Mouse (Mus musculus) liver, embryonic 13.5 days (tissue): ENCODE measurements around the gene Lin7b. TPM values are rescaled to one million over a fixed set of nuclear protein-coding genes. Genes with fewer than 3 reads are reported as not detected.

Experiments used
- ATAC-seq: fragments of 200-750 bp; cut with Nextera tagmentation; 2 replicates; pipeline ENCODE4 v1.8.0; 2017; ENCODE audit warnings: low read depth, mild to moderate bottlenecking, moderate number of reproducible peaks, moderate library complexity
- DNase-seq: peaks from one replicate; pipeline ENCODE4 v3.0.0; 2022
- H3K27ac ChIP-seq: fragments of 300-500 bp; sonication (generic); 2 replicates; pipeline ENCODE4 v1.5.1; 2015; ENCODE audit warnings: moderate library complexity, mild to moderate bottlenecking, inconsistent platforms
- H3K27me3 ChIP-seq: fragments of 300-500 bp; sonication (generic); 2 replicates; pipeline ENCODE4 v1.6.1; 2015; ENCODE audit warnings: mild to moderate bottlenecking, inconsistent platforms
- H3K36me3 ChIP-seq: fragments of 300-500 bp; sonication (generic); 2 replicates; pipeline ENCODE4 v1.6.1; 2015; ENCODE audit warnings: mild to moderate bottlenecking, inconsistent platforms
- H3K4me1 ChIP-seq: fragments of 300-500 bp; sonication (generic); replicated peaks from 2 replicates; pipeline ENCODE4 v1.6.1; 2015; ENCODE audit warnings: inconsistent platforms
- H3K4me2 ChIP-seq: fragments of 300-500 bp; sonication (generic); 2 replicates; pipeline ENCODE4 v1.6.1; 2015; ENCODE audit warnings: inconsistent platforms, mild to moderate bottlenecking, moderate library complexity
- H3K4me3 ChIP-seq: fragments of 300-500 bp; sonication (generic); replicated peaks from 2 replicates; pipeline ENCODE4 v1.5.1; 2015; ENCODE audit warnings: mild to moderate bottlenecking, inconsistent platforms
- H3K9ac ChIP-seq: fragments of 300-500 bp; sonication (generic); 2 replicates; pipeline ENCODE4 v1.6.1; 2015; ENCODE audit warnings: mild to moderate bottlenecking, inconsistent platforms
- H3K9me3 ChIP-seq: fragments of 300-500 bp; sonication (generic); replicated peaks from 2 replicates; pipeline ENCODE4 v1.6.1; 2016; ENCODE audit warnings: inconsistent platforms
- WGBS: fragments of 180-500 bp; shearing (Covaris S2); methylation state at CpG from one replicate; pipeline ENCODE4 v1.1.7; 2015; ENCODE audit not compliant: insufficient replicate concordance; 5-methylcytosine and 5-hydroxymethylcytosine counted together
- polyA plus RNA-seq: library from polyadenylated mRNA; unstranded; fragments of >200 nt; fragmentation: Nextera tagmentation; extraction: Ambion mirVana; gene quantifications from 2 replicates; pipeline ENCODE4 v1.2.1, GENCODE M21; 2015

The Lin7b gene
- not detected in 2 replicates for polyA plus RNA-seq

DNA sequence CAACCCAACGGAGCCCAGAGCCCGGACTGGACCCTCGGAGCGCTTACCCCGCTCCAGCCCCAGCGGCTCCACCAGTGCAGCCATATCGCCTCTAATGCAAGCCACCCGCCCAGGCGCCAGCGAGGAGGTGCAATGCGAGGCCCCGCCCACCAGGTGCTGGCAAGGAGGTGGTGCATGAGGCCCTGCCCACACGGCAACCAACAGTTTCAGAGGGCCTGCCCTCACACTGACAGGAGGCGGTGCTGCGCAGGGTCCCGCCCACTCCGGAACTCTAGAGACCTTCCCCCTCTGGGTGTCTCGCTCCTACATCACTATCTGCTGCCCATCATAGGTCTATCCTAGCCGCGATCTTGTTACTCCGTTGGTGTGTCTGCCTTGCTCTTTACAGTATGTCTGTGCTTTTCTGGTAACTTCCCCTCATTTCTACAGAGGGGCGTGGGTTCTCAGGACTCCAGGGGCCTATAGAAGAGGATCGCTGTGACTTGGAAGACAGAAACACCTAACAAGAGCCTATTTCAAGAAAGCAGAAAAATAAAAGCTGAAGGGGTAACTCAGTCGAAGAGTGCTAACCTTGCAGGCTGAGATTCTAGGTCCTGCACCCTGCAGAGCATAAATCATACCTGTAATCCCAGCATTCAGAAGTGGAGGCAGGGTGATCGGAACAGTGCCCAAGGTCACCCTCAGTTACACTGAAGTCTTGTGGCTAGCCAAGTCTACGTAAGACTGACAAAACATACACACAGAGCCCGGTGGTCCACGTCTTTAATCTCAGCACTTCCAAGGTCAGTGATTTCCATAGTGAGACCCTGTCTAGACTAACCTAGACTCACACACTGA is at the start of gene Lin7b:
Lin7b (minus strand) TSS at position 109 of the 837 bp plus-strand sequence.
- Histone ChIP-seq H3K27me3 (peaks cover 42% of the 10 kb centered on the region), H3K9ac (peak within 1 kb of the TSS; percentile 49), H3K36me3 (peaks cover 35% of the 10 kb centered on the region), H3K4me1 (peaks cover 42% of the 10 kb centered on the region), H3K27ac (no peak within 1 kb of the TSS), H3K4me2 (peak within 1 kb of the TSS; percentile 86), H3K4me3 (peak within 1 kb of the TSS; percentile 59), H3K9me3 (no peaks in the 10 kb centered on the region)
- peak; percentile 78 for ATAC-seq
- WGBS: 9% methylated on average over 28 of the region's 28 CpGs
- DNase-seq: peak; percentile 90

DNA sequence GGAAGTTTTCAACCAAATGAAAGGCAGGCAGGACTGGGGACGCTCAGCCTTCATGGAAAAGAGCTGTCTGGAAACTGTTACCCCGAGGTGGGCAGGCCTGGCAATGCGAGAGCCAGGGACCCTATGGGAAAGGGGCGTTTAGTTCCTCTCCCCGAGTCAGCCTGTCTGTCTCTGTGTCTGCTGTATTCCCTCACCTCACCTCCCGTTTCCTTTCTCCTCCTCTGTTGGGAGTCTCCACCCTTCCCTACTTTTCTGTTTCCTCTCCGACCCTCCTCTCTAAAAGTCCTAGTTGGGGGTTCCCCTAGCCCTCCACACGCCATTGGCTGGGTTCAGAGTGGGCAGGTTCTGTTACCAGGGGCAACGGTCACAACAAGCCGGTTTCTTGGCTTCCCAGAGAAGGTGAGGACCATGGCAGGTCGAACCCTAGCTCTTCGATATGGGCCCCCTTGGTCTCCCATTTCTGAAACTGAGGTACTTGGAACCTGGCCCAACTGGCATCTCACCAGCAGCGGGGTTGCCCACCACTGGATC is 47.6 kb upstream of the Lin7b start:
- Histone ChIP-seq H3K4me3 (no peak overlapping the region), H3K9me3 (no peaks in the 10 kb centered on the region), H3K4me1 (peaks cover 25% of the 10 kb centered on the region), H3K36me3 (peaks cover 27% of the 10 kb centered on the region), H3K27me3 (peaks cover 83% of the 10 kb centered on the region), H3K27ac (no peak overlapping the region), H3K9ac (no peak overlapping the region), H3K4me2 (no peak overlapping the region)
- ATAC-seq (no peak), DNase-seq (no peak)
- WGBS: 7% methylated on average over 13 of the region's 13 CpGs

DNA sequence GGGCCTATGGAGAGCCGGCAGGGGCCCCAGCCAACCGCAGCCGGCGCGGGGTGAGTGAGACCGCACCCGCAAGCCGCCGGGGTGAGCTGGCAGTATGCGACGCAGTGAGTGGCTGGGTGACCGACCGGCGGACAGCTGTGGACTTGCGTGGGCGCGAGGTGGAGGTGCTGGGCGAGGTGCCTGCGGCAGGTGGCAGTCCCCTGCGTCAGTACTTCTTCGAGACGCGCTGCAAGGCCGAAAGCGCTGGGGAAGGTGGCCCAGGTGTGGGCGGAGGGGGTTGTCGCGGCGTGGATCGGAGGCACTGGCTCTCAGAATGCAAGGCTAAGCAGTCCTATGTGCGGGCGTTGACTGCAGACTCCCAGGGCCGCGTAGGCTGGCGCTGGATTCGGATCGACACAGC is 45.3 kb upstream of the Lin7b start:
- Histone ChIP-seq H3K4me3 (no peak overlapping the region), H3K4me1 (peaks cover 26% of the 10 kb centered on the region), H3K36me3 (peaks cover 3% of the 10 kb centered on the region), H3K9me3 (no peaks in the 10 kb centered on the region), H3K9ac (no peak overlapping the region; the same call in 1 of the 2 replicates), H3K27ac (no peak overlapping the region), H3K4me2 (0 out of 2 replicates have a peak overlapping the region, but pooled peaks have one; percentile 2), H3K27me3 (peaks cover 100% of the 10 kb centered on the region)
- 11% methylated on average over 37 of the region's 37 CpGs for WGBS
- ATAC-seq (no peak), DNase-seq (no peak)

DNA sequence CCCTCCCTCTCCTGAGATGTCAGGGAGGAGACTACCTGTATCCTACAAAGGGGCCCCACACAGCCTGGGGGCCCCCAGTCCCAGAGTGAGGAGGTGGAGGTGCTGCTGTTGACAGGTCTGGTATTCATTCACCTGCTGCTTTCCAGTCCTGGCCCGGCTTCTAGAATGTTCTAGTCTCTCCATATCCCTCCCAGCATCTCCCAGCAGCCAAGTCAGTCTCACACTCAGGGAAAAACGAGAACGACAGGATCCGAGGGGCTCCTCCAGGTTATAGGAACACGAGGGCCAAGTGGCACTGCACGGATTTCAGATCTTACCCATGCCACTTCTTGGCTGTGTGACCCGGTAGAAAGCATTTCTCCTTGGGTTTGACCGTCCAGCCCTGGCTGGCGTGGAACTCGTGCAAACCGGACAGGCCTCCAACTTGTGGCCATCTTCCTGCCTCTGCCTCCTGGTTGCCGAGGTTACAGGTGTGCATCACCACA is 44.4 kb upstream of the Lin7b start:
- DNase-seq (no peak), ATAC-seq (no peak)
- H3K9me3 ChIP-seq: no peaks in the 10 kb centered on the region
- 26% methylated on average over 12 of the region's 12 CpGs for WGBS
- H3K27me3 ChIP-seq: peaks cover 100% of the 10 kb centered on the region
- H3K27ac ChIP-seq: no peak overlapping the region
- peaks cover 26% of the 10 kb centered on the region for H3K4me1 ChIP-seq
- no peak overlapping the region for H3K9ac ChIP-seq
- H3K36me3 ChIP-seq: no peaks in the 10 kb centered on the region
- no peak overlapping the region for H3K4me2 ChIP-seq
- H3K4me3 ChIP-seq: no peak overlapping the region

DNA sequence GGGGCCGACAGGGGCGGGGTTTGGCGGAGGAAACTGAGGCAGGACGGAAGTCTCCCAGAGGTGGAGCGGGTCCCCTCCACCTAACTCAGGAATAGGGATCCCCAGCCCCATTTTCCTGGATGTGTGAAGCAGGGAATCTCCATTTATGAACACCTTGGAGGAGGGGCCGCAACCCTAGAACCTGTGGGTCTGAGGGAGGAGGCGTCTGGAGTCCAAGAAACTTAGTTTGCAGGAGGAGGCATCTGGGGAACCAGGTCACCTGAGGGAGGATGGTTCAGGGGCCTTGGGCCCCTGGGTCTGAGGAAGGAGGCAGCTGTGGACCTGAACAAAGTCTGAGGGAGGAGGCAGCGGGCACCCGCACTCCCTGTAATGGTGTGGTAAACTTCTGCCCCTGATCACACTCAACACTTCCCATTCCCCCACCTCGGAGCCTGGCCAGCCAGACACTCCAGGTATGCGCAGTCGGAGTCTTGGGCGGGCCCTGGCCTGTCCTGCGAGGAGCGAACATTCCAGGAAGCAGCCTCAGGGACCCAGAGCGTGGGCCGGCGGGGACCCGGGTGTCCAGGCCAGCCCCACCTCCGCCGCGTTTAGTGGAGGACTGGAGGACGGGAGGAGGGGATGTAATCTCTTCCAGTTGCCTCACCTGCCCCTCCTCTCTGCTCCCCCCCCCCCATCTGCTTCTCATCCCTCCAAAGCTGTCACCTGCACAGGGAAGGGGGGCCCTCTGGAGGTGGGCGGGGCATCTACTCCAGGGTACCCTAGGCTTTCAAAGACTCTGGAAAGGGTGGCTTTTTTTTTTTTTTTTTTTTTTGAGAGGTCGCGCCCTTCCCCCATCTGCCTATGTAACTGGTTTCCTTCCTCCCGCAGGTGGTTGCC is 43.7 kb upstream of the Lin7b start:
- Histone ChIP-seq H3K36me3 (no peaks in the 10 kb centered on the region), H3K27me3 (peaks cover 100% of the 10 kb centered on the region), H3K4me2 (peak overlapping the region; percentile 68), H3K4me3 (peak overlapping the region; percentile 55), H3K9ac (peak overlapping the region; percentile 29; the same call in 1 of the 2 replicates), H3K27ac (no peak overlapping the region; the same call in 1 of the 2 replicates), H3K4me1 (peaks cover 26% of the 10 kb centered on the region), H3K9me3 (no peaks in the 10 kb centered on the region)
- ATAC-seq (no peak), DNase-seq (no peak)
- under 1% methylated on average over 27 of the region's 27 CpGs for WGBS

DNA sequence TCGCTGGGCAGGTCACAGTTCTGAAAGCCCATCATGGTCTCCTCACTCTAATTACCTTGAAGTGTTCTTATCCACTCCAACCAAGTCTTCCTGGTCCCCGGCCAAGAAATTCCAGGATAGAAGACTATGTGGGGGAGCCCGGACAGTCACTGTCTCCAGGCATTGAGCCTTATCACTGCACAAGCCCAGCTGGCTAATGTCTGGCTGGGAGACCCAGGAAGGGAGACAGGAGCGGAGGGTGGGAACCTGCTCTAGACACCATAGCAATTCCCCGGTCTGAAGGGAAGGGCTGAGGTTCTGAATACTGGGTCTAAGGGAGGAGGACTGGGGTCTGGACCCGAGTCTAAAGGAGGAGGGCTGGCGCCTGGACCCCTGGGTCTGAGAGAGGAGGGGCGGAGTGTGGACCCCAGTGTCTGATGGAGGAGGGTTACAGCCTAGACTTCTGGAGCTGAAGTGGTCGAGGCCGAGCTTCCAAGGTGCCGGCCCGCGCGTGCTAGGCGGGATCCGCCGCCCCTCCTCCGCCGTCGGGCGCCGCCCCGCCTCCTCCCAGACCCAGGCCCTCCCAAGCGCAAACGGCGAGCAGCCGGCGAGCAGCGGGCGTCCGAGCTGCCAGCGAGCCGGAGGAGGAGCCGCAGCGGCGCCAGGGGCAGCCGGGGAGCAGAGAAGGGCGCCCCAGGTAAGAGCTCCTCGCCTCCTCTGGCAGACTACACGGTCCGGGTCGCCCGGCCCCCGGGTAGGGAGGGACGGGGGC is 42.9 kb upstream of the Lin7b start, which contains the start of gene Ntf5:
Ntf5 (plus strand) TSS at position 583 of the 751 bp plus-strand sequence.
- peaks cover 26% of the 10 kb centered on the region for H3K4me1 ChIP-seq
- H3K27me3 ChIP-seq: peaks cover 100% of the 10 kb centered on the region
- peak within 1 kb of the TSS; percentile 68 for H3K4me2 ChIP-seq
- no peak for DNase-seq
- peak; percentile 32; the same call in 1 of the 2 replicates for ATAC-seq
- peak within 1 kb of the TSS; percentile 55 for H3K4me3 ChIP-seq
- H3K9ac ChIP-seq: peak within 1 kb of the TSS; percentile 29; the same call in 1 of the 2 replicates
- no peaks in the 10 kb centered on the region for H3K36me3 ChIP-seq
- 5% methylated on average over 38 of the region's 45 CpGs for WGBS
- H3K9me3 ChIP-seq: no peaks in the 10 kb centered on the region
- H3K27ac ChIP-seq: no peak within 1 kb of the TSS; the same call in 1 of the 2 replicates

DNA sequence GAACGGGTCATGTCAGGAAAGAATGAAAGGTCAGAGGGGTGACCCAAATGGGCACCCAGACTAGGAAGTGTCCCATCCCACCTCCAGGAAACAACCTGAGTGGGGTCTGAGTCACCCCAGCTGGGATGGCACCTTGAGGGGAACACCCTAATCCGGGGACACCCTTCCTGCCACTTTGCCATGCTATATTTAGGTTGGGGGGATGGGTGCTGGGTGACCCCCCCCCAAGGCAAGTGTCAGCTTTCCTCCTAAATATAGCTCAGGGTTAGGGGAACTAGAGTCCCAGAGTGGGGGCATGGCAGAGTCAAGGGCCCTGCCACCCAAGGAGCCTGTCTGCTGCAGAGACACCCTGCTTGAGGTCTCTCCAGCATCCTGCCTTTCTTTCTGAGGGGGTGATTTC is 42.0 kb upstream of the Lin7b start:
- no peak overlapping the region for H3K27ac ChIP-seq
- 57% methylated on average over 2 of the region's 2 CpGs for WGBS
- DNase-seq: no peak
- ATAC-seq: no peak
- H3K9me3 ChIP-seq: no peaks in the 10 kb centered on the region
- H3K4me3 ChIP-seq: no peak overlapping the region
- H3K9ac ChIP-seq: no peak overlapping the region
- H3K4me1 ChIP-seq: peaks cover 26% of the 10 kb centered on the region
- H3K36me3 ChIP-seq: no peaks in the 10 kb centered on the region
- H3K27me3 ChIP-seq: peaks cover 100% of the 10 kb centered on the region
- no peak overlapping the region for H3K4me2 ChIP-seq

DNA sequence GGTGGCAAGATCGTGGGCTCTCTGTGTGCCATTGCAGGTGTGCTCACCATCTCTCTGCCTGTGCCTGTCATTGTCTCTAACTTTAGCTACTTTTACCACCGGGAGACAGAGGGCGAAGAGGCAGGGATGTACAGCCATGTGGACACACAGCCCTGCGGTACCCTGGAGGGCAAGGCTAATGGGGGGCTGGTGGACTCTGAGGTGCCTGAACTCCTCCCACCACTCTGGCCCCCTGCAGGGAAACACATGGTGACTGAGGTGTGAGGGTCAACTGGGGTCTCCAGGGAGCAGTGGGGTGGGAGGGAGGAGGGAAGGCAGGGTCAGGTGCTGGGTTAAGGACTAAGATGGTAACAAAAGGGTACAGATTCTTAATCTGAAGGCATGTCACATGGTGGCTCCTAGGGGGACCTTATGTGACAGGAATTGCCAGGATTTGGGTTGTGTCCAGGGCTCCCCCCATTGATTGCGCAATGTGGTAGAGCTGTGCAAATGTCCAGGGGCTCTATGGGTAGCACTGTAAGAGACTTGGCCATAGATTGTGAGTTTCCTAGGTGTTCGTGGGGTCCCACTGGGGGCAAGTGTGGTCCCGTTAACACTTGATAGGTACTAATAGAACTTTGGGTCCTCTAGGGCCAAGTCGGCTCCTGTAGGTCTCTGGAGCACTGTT is 39.2 kb upstream of the Lin7b start:
- DNase-seq (no peak), ATAC-seq (no peak)
- no peak overlapping the region for H3K4me2 ChIP-seq
- no peaks in the 10 kb centered on the region for H3K9me3 ChIP-seq
- 70% methylated on average over 8 of the region's 8 CpGs for WGBS
- H3K27ac ChIP-seq: no peak overlapping the region
- H3K9ac ChIP-seq: no peak overlapping the region
- H3K36me3 ChIP-seq: no peaks in the 10 kb centered on the region
- H3K4me3 ChIP-seq: no peak overlapping the region
- peaks cover 98% of the 10 kb centered on the region for H3K27me3 ChIP-seq
- peaks cover 31% of the 10 kb centered on the region for H3K4me1 ChIP-seq

DNA sequence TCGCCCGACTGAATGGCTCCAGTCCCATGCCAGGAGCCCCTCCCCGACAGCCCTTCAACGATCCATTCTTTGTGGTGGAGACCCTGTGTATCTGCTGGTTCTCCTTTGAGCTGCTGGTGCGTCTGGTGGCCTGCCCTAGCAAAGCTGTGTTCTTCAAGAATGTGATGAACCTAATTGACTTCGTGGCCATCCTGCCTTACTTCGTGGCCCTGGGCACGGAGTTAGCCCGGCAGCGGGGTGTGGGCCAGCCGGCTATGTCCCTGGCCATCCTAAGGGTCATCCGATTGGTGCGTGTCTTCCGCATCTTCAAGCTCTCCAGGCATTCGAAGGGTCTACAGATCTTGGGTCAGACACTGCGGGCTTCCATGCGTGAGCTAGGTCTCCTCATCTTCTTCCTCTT is 38.6 kb upstream of the Lin7b start:
- Histone ChIP-seq H3K4me3 (no peak overlapping the region), H3K36me3 (no peaks in the 10 kb centered on the region), H3K27ac (no peak overlapping the region), H3K4me1 (peaks cover 26% of the 10 kb centered on the region), H3K27me3 (peaks cover 91% of the 10 kb centered on the region), H3K4me2 (no peak overlapping the region), H3K9me3 (no peaks in the 10 kb centered on the region), H3K9ac (no peak overlapping the region)
- WGBS: 78% methylated on average over 17 of the region's 17 CpGs
- no peak for ATAC-seq
- DNase-seq: no peak

DNA sequence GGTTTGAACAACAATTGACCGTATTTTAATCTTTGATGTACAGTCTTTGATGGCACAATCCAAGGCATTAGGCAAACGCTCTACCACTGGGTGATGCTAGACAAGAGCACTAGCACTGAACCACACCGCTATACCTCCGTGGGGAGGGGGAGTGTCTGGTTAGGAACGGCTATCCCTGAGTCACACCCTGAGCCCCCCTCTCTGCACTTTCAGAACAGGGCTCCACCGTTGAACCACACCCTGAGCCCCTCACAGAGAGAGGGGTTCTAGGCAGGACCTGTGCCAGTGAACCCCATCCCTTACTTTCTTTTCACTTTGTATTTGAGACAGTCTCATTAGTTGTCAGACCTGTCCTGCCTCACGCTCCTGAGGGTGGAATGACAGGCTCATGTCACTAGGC is 38.0 kb upstream of the Lin7b start:
- no peak overlapping the region for H3K9ac ChIP-seq
- 59% methylated on average over 7 of the region's 7 CpGs for WGBS
- H3K4me3 ChIP-seq: no peak overlapping the region
- H3K9me3 ChIP-seq: no peaks in the 10 kb centered on the region
- H3K4me1 ChIP-seq: peaks cover 20% of the 10 kb centered on the region
- H3K36me3 ChIP-seq: no peaks in the 10 kb centered on the region
- H3K27ac ChIP-seq: no peak overlapping the region
- H3K4me2 ChIP-seq: no peak overlapping the region
- no peak for ATAC-seq
- no peak for DNase-seq
- peaks cover 85% of the 10 kb centered on the region for H3K27me3 ChIP-seq
